Mouse (Mus musculus): ENCODE measurements around the gene Tmem203. TPM values are rescaled to one million over a fixed set of nuclear protein-coding genes. Genes with fewer than 3 reads are reported as not detected.

The Tmem203 gene
- polyA plus RNA-seq, 1 experiment, result 20.0 TPM

DNA sequence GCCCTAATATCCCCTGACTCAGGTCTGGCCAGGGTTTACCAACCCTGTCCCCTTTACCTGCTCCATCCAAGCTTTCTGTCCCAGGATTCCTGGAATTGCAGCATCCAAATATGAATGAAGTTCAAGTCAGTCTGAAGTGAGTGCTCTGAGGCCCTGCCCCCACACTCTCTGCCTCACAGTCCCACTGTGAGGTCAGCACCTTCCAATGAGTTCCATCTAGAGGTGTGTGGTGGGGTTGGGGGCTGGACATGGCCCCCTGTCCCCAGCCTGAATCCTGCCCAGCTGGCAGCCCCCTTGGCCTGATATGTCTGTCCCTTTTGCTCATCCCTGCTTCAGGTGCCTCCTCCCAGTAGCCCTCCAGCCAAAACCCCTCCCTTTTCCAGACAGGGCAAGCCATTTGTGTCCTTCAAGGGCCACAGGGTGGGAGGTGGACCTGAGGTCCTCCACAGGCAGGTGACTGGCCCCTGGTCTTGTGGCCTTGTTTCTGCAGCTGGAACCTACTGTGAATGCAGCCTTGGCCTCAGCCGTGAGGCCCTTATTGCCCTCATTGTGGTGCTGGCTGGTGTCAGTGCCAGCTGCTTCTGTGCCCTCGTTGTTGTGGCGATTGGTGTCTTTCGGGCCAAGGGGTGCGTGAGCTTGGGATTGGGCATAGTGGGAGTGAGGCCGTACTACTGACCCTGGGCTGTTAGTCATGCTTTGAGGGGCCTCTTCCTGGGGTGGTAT, 32.8 kb downstream of the Tmem203 start, which contains the start of gene Tmem210:
Gene Tmem210 (plus strand): TSS at position 219 of the 723 bp plus-strand sequence.
- Histone ChIP-seq H3K27me3 (replicated peaks) (peaks cover 66% of the 10 kb centered on the region), H3K36me3 (replicated peaks; ENCODE audit: low read length) (peaks cover 36% of the 10 kb centered on the region), H3K4me3 (replicated peaks) (no peak within 1 kb of the TSS)

DNA sequence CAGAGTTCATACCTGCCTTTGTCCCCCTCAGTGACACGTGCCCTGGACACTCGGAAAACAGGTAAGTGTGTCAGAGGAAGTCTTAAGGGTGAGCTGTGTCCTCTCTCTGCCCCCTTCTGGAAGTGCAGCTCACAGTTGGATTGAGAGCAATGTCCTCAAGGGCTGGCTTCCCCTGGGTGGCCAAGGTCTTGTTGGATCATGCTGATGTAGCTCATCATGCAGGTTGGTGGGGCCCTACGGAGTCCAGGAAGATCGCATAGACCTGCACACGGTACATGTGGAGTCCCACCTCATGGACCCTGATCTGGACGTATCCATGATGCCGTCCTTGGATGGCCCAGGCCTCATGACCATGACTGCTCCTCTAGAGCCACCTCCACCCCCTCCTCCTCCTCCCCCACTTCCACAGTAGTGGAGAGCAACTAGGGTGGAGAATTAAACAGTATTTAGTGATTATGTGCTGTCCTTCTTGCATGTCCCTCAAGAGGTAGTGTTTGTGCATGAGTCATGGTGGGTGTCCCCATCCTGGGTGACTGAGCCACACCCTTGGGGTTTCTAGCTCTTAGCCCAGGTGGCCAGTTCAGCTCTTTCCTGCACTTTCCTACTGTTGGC, 33.6 kb downstream of the Tmem203 start:
- Histone ChIP-seq H3K4me3 (replicated peaks) (no peak overlapping the region), H3K27me3 (replicated peaks) (peaks cover 73% of the 10 kb centered on the region), H3K9me3 (no peaks in the 10 kb centered on the region), H3K36me3 (replicated peaks; ENCODE audit: low read length) (peaks cover 29% of the 10 kb centered on the region), H3K4me1 (peaks cover 46% of the 10 kb centered on the region)
- no peak for TF ChIP-seq GATA1 (IDR thresholded peaks at IDR 0.05; ENCODE audit: borderline replicate concordance, low read length)

More for the DNA sequence above, 32.8 kb downstream of the Tmem203 start, which contains the start of gene Tmem210:
- TF ChIP-seq GATA1 (IDR thresholded peaks at IDR 0.05; ENCODE audit: borderline replicate concordance, low read length) (no peak), FLI1 (IDR thresholded peaks at IDR 0.05; ENCODE audit: low read length) (no peak)
- Histone ChIP-seq H3K4me1 (peaks cover 46% of the 10 kb centered on the region), H3K9me3 (no peaks in the 10 kb centered on the region)

- Histone ChIP-seq H3K27me3 (replicated peaks) (peaks cover 81% of the 10 kb centered on the region), H3K4me1 (peaks cover 46% of the 10 kb centered on the region), H3K9me3 (no peaks in the 10 kb centered on the region), H3K4me3 (replicated peaks) (peak within 1 kb of the TSS; percentile 59), H3K36me3 (replicated peaks; ENCODE audit: low read length) (peaks cover 21% of the 10 kb centered on the region)
- TF ChIP-seq GATA1 (IDR thresholded peaks at IDR 0.05; ENCODE audit: borderline replicate concordance, low read length) (no peak), FLI1 (IDR thresholded peaks at IDR 0.05; ENCODE audit: low read length) (no peak)
Observed at GRCm38 (mm10) chr2:25289651-25290050, 34.4 kb downstream of the Tmem203 start, which contains the start of gene Lrrc26. Gene Lrrc26 (plus strand): TSS chr2:25289915.

DNA sequence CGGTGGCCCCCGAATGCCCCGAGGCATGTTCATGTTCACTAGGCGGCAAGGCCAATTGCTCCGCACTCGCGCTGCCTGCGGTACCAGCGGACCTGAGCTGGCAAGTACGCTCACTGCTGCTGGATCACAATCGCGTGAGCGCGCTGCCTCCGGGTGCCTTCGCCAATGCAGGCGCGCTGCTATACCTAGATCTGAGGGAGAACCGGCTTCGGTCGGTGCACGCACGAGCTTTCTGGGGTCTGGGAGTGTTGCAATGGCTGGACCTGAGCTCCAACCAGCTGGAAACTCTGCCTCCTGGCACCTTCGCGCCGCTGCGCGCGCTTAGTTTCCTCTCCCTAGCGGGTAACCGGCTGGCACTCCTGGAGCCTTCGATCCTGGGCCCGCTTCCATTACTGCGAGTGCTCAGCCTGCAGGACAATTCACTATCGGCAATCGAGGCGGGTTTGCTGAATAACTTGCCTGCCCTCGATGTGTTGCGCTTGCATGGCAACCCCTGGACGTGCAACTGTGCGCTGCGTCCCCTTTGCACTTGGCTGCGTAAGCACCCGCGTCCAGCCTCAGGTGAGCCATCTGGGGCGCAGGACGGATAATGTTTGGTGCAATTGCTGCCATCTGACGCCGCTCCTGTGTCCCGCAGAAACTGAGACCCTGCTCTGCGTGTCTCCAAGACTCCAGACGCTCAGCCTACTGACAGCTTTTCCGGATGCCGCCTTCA, 35.0 kb downstream of the Tmem203 start:
- no peak for TF ChIP-seq FLI1 (IDR thresholded peaks at IDR 0.05; ENCODE audit: low read length)
- no peak for TF ChIP-seq GATA1 (IDR thresholded peaks at IDR 0.05; ENCODE audit: borderline replicate concordance, low read length)
- no peaks in the 10 kb centered on the region for H3K9me3 ChIP-seq
- peaks cover 87% of the 10 kb centered on the region for H3K27me3 ChIP-seq (replicated peaks)
- peaks cover 15% of the 10 kb centered on the region for H3K36me3 ChIP-seq (replicated peaks; ENCODE audit: low read length)
- H3K4me1 ChIP-seq, result peaks cover 46% of the 10 kb centered on the region
- peak overlapping the region; percentile 59 for H3K4me3 ChIP-seq (replicated peaks)

DNA sequence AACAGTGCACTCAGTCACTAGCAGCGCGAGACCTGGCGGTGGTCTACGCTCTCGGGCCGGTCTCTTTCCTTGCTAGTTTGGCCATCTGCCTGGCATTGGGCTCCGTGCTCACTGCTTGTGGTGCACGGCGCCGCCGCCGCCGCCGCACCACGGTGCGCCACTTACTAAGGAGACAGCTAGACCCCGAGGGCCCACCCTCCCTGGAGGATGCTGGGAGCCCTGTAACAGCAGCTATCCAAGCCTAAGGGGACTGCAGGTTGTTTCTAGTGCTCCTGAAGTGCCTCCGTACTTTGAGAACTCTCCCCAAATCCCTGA, 35.5 kb downstream of the Tmem203 start:
- H3K36me3 ChIP-seq (replicated peaks; ENCODE audit: low read length), result peaks cover 10% of the 10 kb centered on the region
- no peaks in the 10 kb centered on the region for H3K9me3 ChIP-seq
- peak overlapping the region; percentile 59 for H3K4me3 ChIP-seq (replicated peaks)
- peaks cover 92% of the 10 kb centered on the region for H3K27me3 ChIP-seq (replicated peaks)
- TF ChIP-seq GATA1 (IDR thresholded peaks at IDR 0.05; ENCODE audit: borderline replicate concordance, low read length), result no peak
- TF ChIP-seq FLI1 (IDR thresholded peaks at IDR 0.05; ENCODE audit: low read length), result no peak
- peaks cover 45% of the 10 kb centered on the region for H3K4me1 ChIP-seq

DNA sequence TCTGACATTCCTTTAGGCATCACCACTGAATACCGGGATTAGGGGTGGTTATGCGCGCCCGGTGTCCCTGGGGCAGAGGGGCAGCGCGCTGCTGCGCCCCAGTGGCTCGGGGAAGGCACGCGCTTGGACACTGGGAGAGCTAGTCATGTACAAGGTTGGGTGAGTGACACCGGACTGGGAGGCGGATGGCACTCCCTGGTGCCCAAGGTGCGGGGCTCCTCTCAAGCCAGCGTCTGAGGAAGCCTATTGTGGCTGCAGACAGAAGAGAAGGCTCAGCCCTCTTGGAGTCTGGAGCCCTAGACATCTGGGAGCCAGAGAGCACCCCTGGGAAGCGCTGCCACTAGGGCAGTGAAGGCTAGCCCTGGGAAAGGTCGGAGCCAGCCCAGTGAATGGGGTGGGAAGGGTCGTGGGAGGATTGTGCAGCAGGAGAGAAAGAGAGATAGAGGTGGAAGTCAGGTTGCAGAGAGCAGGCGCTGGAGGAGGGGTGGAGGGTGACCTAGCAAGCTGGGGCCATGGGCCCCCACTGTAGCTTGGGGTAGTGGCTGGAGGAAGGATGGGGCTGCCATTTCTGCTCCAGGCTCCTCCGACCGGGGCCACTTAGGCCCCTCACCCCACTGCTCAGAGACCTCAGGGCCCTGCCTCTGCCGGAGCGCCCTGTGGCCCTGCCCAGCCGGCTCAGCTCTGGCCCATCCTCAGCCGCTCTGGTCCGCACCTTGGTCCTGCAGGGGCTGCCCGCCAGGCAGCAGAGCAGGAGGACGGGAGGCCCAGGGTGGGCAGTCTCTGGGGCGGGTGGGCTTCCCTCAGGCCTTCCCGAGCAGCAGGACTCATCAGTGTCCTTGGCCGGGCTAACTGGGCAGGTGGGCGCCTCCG, 36.2 kb downstream of the Tmem203 start:
- TF ChIP-seq FLI1 (IDR thresholded peaks at IDR 0.05; ENCODE audit: low read length) (no peak), GATA1 (IDR thresholded peaks at IDR 0.05; ENCODE audit: borderline replicate concordance, low read length) (no peak)
- H3K36me3 ChIP-seq (replicated peaks; ENCODE audit: low read length), result peaks cover 3% of the 10 kb centered on the region
- no peaks in the 10 kb centered on the region for H3K9me3 ChIP-seq
- peaks cover 39% of the 10 kb centered on the region for H3K4me1 ChIP-seq
- H3K4me3 ChIP-seq (replicated peaks), result no peak overlapping the region
- H3K27me3 ChIP-seq (replicated peaks), result peaks cover 98% of the 10 kb centered on the region

GRCm38 (mm10) chr2:25292054-25292544, 36.9 kb downstream of the Tmem203 start:
- H3K4me1 ChIP-seq, result peaks cover 32% of the 10 kb centered on the region
- TF ChIP-seq GATA1 (IDR thresholded peaks at IDR 0.05; ENCODE audit: borderline replicate concordance, low read length) (no peak), FLI1 (IDR thresholded peaks at IDR 0.05; ENCODE audit: low read length) (no peak)
- H3K9me3 ChIP-seq, result no peaks in the 10 kb centered on the region
- H3K36me3 ChIP-seq (replicated peaks; ENCODE audit: low read length), result no peaks in the 10 kb centered on the region
- peaks cover 99% of the 10 kb centered on the region for H3K27me3 ChIP-seq (replicated peaks)
- H3K4me3 ChIP-seq (replicated peaks), result peak overlapping the region; percentile 76

GRCm38 (mm10) chr2:25292856-25293255, 37.6 kb downstream of the Tmem203 start:
- no peak for TF ChIP-seq GATA1 (IDR thresholded peaks at IDR 0.05; ENCODE audit: borderline replicate concordance, low read length)
- no peak for TF ChIP-seq FLI1 (IDR thresholded peaks at IDR 0.05; ENCODE audit: low read length)

GRCm38 (mm10) chr2:25293706-25294105, 38.5 kb downstream of the Tmem203 start:
- TF ChIP-seq GATA1 (IDR thresholded peaks at IDR 0.05; ENCODE audit: borderline replicate concordance, low read length), result no peak
- TF ChIP-seq FLI1 (IDR thresholded peaks at IDR 0.05; ENCODE audit: low read length), result no peak
- peaks cover 100% of the 10 kb centered on the region for H3K27me3 ChIP-seq (replicated peaks)

More at GRCm38 (mm10) chr2:25292856-25293255, 37.6 kb downstream of the Tmem203 start:
- H3K36me3 ChIP-seq (replicated peaks; ENCODE audit: low read length), result no peaks in the 10 kb centered on the region
- H3K4me1 ChIP-seq, result peaks cover 28% of the 10 kb centered on the region
- H3K4me3 ChIP-seq (replicated peaks), result no peak overlapping the region
- H3K9me3 ChIP-seq, result no peaks in the 10 kb centered on the region
- H3K27me3 ChIP-seq (replicated peaks), result peaks cover 100% of the 10 kb centered on the region

More at GRCm38 (mm10) chr2:25293706-25294105, 38.5 kb downstream of the Tmem203 start:
- H3K9me3 ChIP-seq, result no peaks in the 10 kb centered on the region
- no peak overlapping the region for H3K4me3 ChIP-seq (replicated peaks)
- no peaks in the 10 kb centered on the region for H3K36me3 ChIP-seq (replicated peaks; ENCODE audit: low read length)
- peaks cover 28% of the 10 kb centered on the region for H3K4me1 ChIP-seq
